Mouse (Mus musculus) liver, embryonic 14.5 days (tissue): ENCODE results near the gene Dppa4.

Source experiments
- CTCF ChIP-seq: IDR thresholded peaks from 2 replicates; pipeline ENCODE4 v1.5.1; 2016; ENCODE audit warnings: antibody characterized with exemption, low read depth, control low read depth
- EP300 ChIP-seq: IDR thresholded peaks from 2 replicates; pipeline ENCODE4 v1.6.1; 2016; ENCODE audit warnings: antibody characterized with exemption, low read depth

DNA sequence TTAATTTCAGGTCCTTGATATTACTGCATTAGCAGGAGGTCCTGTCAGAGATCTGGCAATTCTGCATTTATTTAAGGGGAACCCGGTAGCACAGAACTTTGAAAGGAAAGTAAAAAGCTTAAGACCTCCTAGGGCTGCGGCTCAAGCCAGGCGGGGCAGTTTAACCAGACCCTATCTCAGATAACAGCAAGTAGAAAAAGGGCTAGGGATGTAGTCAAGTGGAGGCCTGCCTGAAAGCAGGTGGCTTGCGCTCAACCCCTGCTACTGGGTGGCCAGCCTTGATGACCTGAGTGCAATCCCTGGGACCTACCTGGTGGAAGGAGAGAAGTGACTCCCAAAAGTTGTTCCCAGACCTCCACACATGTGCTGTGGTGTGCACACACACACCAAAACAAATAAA lies 6.6 kb upstream of the Dppa4 start:
- no peak for TF ChIP-seq CTCF
- TF ChIP-seq EP300 = no peak
